ENCODE assay signal across 15 mouse cellular contexts in the genomic region with DNA sequence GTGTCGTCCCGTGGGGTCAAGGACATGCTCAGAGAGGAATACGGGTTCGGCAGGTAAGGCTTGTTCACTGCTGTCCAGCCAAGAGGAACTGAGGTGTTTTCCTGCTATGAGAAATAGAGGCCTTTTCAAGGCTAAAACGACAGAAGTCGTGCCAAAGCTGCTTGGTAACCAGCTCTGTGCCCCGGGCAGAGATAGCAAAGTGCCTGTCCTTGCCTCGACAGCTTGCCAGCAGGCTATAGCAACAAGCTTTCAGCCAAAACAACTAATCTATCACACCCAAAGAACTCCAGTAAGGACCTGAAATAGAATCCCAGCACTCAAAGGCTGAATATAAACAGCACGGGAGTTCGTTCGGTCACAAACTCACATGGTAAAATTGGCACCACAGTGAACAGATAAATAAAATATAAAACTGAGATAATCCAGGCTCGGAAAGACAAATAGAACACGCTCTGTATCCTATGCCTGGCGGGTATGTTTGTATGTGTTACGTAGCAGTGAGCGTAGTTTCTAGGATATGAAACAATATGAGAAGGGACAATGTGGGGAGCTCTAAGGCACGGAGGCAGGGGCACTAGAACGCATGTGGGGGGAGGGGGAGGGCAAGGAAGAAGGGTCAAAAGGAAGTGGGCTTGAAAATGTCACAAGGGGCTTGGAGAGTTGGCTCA. TPM values are rescaled to one million over a fixed set of nuclear protein-coding genes. Genes with fewer than 3 reads are reported as not detected.
DNase-seq lines count a peak whose midpoint lies in the region; TF ChIP-seq lines count a peak whose summit lies in the region.
"Had no signal": no experiment of that assay in that cellular context is flagged by ENCODE, and none has a peak within 500 bp of the region (broad histone marks: within the 10 kb centered on the region; RNA-seq: fewer than 3 reads in every experiment).

No protein-coding gene starts in this region.

- peak; percentile 25 for DNase-seq in kidney, adult 2 months
- DNase-seq in kidney, postnatal 14 days, result no peak
- DNase-seq in urinary bladder, postnatal 14 days (ENCODE audit: low spot score), result peak; percentile 46
- DNase-seq in urinary bladder, postnatal 10 days (ENCODE audit: low spot score), result no peak
- peak; percentile 64 to 74 for DNase-seq in heart, postnatal 10 days
- no peak for DNase-seq in spleen, postnatal 36 days (ENCODE audit: low spot score in 2 of 2)
- DNase-seq in right cerebral cortex, postnatal 25 days, result no peak
- DNase-seq: cerebellum, postnatal 14 days; liver, postnatal 0 days; spleen, adult 18-20 months; thymus, postnatal 25 days had no signal

- no peak for TF ChIP-seq POLR2A in kidney, adult 2 months (IDR thresholded peaks at IDR 0.05; ENCODE audit: low read depth, low read length)

- WGBS in kidney, adult 2 months, result 56% methylated on average over 18 of the region's 18 CpGs

- no peak for TF ChIP-seq CTCF in kidney, adult 2 months (conservative IDR thresholded peaks at IDR 0.05; ENCODE audit: insufficient read depth, insufficient read length, low read depth, low read length)

- no peak overlapping the region for H3K4me3 ChIP-seq in kidney, adult 2 months (ENCODE audit: insufficient read depth, low read depth, low read length)
- H3K4me3 ChIP-seq: embryonic facial prominence, embryonic 13.5 days; hindbrain, embryonic 13.5 days had no signal

- H3K4me1 ChIP-seq in kidney, adult 2 months (ENCODE audit: control insufficient read depth, insufficient read depth, low read length), result no peaks in the 10 kb centered on the region
- H3K4me1 ChIP-seq: embryonic facial prominence, embryonic 13.5 days; hindbrain, embryonic 13.5 days had no signal

- no peaks in the 10 kb centered on the region for H3K36me3 ChIP-seq in kidney, adult 2 months (ENCODE audit: control insufficient read depth, insufficient read depth, low read length)
- H3K36me3 ChIP-seq: embryonic facial prominence, embryonic 13.5 days; hindbrain, embryonic 13.5 days had no signal

- H3K27ac ChIP-seq in kidney, adult 2 months (ENCODE audit: insufficient read depth, low read depth, low read length), result no peak overlapping the region
- H3K27ac ChIP-seq: embryonic facial prominence, embryonic 13.5 days; hindbrain, embryonic 13.5 days had no signal

- intact Hi-C loops in heart, postnatal 10 days (cut with DNase I), result no loop called here

- no peaks in the 10 kb centered on the region for H3K27me3 ChIP-seq in kidney, adult 2 months (replicated peaks; ENCODE audit: control insufficient read depth, insufficient read depth, low read length)
- H3K27me3 ChIP-seq: CH12.LX; embryonic facial prominence, embryonic 13.5 days; hindbrain, embryonic 13.5 days had no signal

RNA-seq across cellular contexts. Expression of gene Tmem232, which starts 8.2 kb away (rescaled TPM):
- polyA plus RNA-seq in kidney, adult 2 months (2012; rRNA removed), result 0.04 TPM in 1 of 2 replicates, not detected in the other
- total RNA-seq in heart, postnatal 10 days (2021), result under 1 TPM in 1 of 2 experiments, not detected in 1; 0.27 TPM
- total RNA-seq: CH12.LX; neutrophil, adult 5-6 weeks had no signal
- polyA plus RNA-seq: liver, postnatal 0 days had no signal

Comparison
In these comparisons a context has a peak if more than half of its experiments do, and no peak if none do; other contexts are left out.
1. DNase-seq: peak in kidney, adult 2 months (single experiment), urinary bladder, postnatal 14 days (single experiment) and heart, postnatal 10 days (2 of 2); none in kidney, postnatal 14 days (single experiment), urinary bladder, postnatal 10 days (single experiment), spleen, postnatal 36 days (0 of 2) and right cerebral cortex, postnatal 25 days (single experiment).